Mouse (Mus musculus) stomach, embryonic 14.5 days (tissue): ENCODE results near the gene Olfr74. TPM values are rescaled to one million over a fixed set of nuclear protein-coding genes. Genes with fewer than 3 reads are reported as not detected.

ENCODE experiments used
- polyA plus RNA-seq: library from polyadenylated mRNA; unstranded; fragments of >200 nt; fragmentation: Nextera tagmentation; extraction: Ambion mirVana; gene quantifications from 2 replicates; pipeline ENCODE4 v1.2.1, GENCODE M21; 2014

Gene Olfr74
- polyA plus RNA-seq, 1 experiment from 2014 or later: not detected

Other genes starting within 250 kb of the Olfr74 start
- gene Olfr1138, start 234.7 kb downstream of the Olfr74 start, polyA plus RNA-seq: not detected in 2 replicates
- not detected in 2 replicates for gene Olfr1140, start 230.9 kb downstream of the Olfr74 start, polyA plus RNA-seq
- not detected in 2 replicates for gene Olfr1141, start 220.7 kb downstream of the Olfr74 start, polyA plus RNA-seq
- gene Olfr152, start 195.2 kb downstream of the Olfr74 start, polyA plus RNA-seq: not detected in 2 replicates
- not detected in 2 replicates for gene Olfr1143, start 174.1 kb downstream of the Olfr74 start, polyA plus RNA-seq
- not detected in 2 replicates for gene Olfr1145, start 164.8 kb downstream of the Olfr74 start, polyA plus RNA-seq
- not detected in 2 replicates for gene Olfr1148, start 144.1 kb downstream of the Olfr74 start, polyA plus RNA-seq
- gene Olfr1150-ps1, start 130.7 kb downstream of the Olfr74 start, polyA plus RNA-seq: not detected in 2 replicates
- gene Olfr1151, start 118.8 kb downstream of the Olfr74 start, polyA plus RNA-seq: not detected in 2 replicates
- gene Olfr1152, start 108.2 kb downstream of the Olfr74 start, polyA plus RNA-seq: 0.06 TPM in 1 of 2 replicates, not detected in the other
- gene Olfr1153, start 79.7 kb downstream of the Olfr74 start, polyA plus RNA-seq: not detected in 2 replicates
- gene Olfr1154, start 69.5 kb downstream of the Olfr74 start, polyA plus RNA-seq: not detected in 2 replicates
- gene Olfr1155, start 29.5 kb downstream of the Olfr74 start, polyA plus RNA-seq: not detected in 2 replicates
- not detected in 2 replicates for gene Olfr1156, start 21.6 kb downstream of the Olfr74 start, polyA plus RNA-seq
- gene Olfr1157, start 6.4 kb downstream of the Olfr74 start, polyA plus RNA-seq: not detected in 2 replicates
- not detected in 2 replicates for gene Olfr1158, start 15.4 kb upstream of the Olfr74 start, polyA plus RNA-seq
- gene Olfr1160, start 33.6 kb upstream of the Olfr74 start, polyA plus RNA-seq: not detected in 2 replicates
- not detected in 2 replicates for gene Olfr1161, start 48.1 kb upstream of the Olfr74 start, polyA plus RNA-seq
- not detected in 2 replicates for gene Olfr73, start 63.0 kb upstream of the Olfr74 start, polyA plus RNA-seq
- not detected in 2 replicates for gene Olfr1162, start 76.5 kb upstream of the Olfr74 start, polyA plus RNA-seq
- not detected in 2 replicates for gene Olfr1163, start 97.2 kb upstream of the Olfr74 start, polyA plus RNA-seq
- gene Olfr1164, start 119.3 kb upstream of the Olfr74 start, polyA plus RNA-seq: not detected in 2 replicates
- gene Olfr1166, start 153.6 kb upstream of the Olfr74 start, polyA plus RNA-seq: not detected in 2 replicates
- not detected in 2 replicates for gene Olfr1167, start 180.5 kb upstream of the Olfr74 start, polyA plus RNA-seq
- gene Olfr1168, start 207.2 kb upstream of the Olfr74 start, polyA plus RNA-seq: not detected in 2 replicates